Mouse (Mus musculus) neural tube, embryonic 14.5 days (tissue): ENCODE results near the gene Ebf1. TPM values are rescaled to one million over a fixed set of nuclear protein-coding genes. Genes with fewer than 3 reads are reported as not detected.

Source experiments
- ATAC-seq: fragments of 200-750 bp; cut with Nextera tagmentation; 2 replicates; pipeline ENCODE4 v1.8.0; 2017; ENCODE audit warnings: low read depth, mild to moderate bottlenecking, moderate TSS enrichment, moderate library complexity
- H3K27ac ChIP-seq: fragments of 300-500 bp; sonication (generic); 2 replicates; pipeline ENCODE4 v1.5.1; 2014; ENCODE audit warnings: low read depth, mild to moderate bottlenecking, control low read depth, low read length, moderate library complexity, mixed read lengths
- H3K27me3 ChIP-seq: fragments of 300-500 bp; sonication (generic); 2 replicates; pipeline ENCODE4 v1.6.1; 2014; ENCODE audit warnings: low read length; ENCODE audit not compliant: control insufficient read depth, insufficient read depth
- H3K36me3 ChIP-seq: fragments of 300-500 bp; sonication (generic); 2 replicates; pipeline ENCODE4 v1.6.1; 2014; ENCODE audit warnings: low read length, mixed read lengths; ENCODE audit not compliant: control insufficient read depth, insufficient read depth
- H3K4me1 ChIP-seq: fragments of 300-500 bp; sonication (generic); 2 replicates; pipeline ENCODE4 v1.6.1; 2014; ENCODE audit warnings: low read length; ENCODE audit not compliant: control insufficient read depth, insufficient read depth
- H3K4me2 ChIP-seq: fragments of 300-500 bp; sonication (generic); 2 replicates; pipeline ENCODE4 v1.6.1; 2014; ENCODE audit warnings: mild to moderate bottlenecking, low read depth, low read length, control low read depth
- H3K4me3 ChIP-seq: fragments of 300-500 bp; sonication (generic); 2 replicates; pipeline ENCODE4 v1.5.1; 2014; ENCODE audit warnings: low read depth, low read length, control low read depth, mixed read lengths
- H3K9ac ChIP-seq: fragments of 300-500 bp; sonication (generic); replicated peaks from 2 replicates; pipeline ENCODE4 v1.6.1; 2014; ENCODE audit warnings: low read depth, mild to moderate bottlenecking, control low read depth, low read length, mixed read lengths
- H3K9me3 ChIP-seq: fragments of 300-500 bp; sonication (generic); 2 replicates; pipeline ENCODE4 v1.6.1; 2016; ENCODE audit warnings: low read length; ENCODE audit not compliant: control insufficient read depth
- WGBS: fragments of 180-500 bp; shearing (Covaris S2); extraction: QIAGEN DNeasy Blood & Tissue Kit; methylation state at CpG from one replicate; pipeline ENCODE4 v1.1.7; 2014; 5-methylcytosine and 5-hydroxymethylcytosine counted together
- polyA plus RNA-seq: library from polyadenylated mRNA; unstranded; fragments of >200 nt; fragmentation: Nextera tagmentation; extraction: Ambion mirVana; gene quantifications from 2 replicates; pipeline ENCODE4 v1.2.1, GENCODE M21; 2014

Gene Ebf1
- polyA plus RNA-seq, 1 experiment from 2014 or later = 226 TPM

DNA sequence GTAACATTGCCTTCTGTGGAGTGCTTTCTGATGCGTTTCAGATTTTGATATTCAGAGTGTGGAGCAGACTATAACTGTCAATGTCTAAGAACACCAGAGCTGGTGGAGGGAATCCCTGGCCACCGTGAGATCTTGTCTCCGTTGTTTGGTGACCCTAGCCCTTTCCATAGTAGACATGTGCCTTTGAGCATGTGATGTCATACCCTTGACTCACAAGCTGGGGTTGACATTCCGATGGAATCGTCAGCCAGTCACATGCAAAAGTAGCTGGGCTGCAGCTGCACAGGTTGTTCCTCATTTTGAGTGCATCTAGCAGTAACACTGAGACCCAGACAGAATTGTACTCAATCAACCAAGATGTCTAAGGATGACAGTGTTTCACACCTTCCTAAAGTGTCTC, 7.4 kb downstream of the Ebf1 start:
- Histone ChIP-seq H3K9me3 (no peaks in the 10 kb centered on the region), H3K4me1 (peaks cover 36% of the 10 kb centered on the region), H3K4me3 (no peak overlapping the region), H3K27ac (no peak overlapping the region), H3K9ac (no peak overlapping the region), H3K27me3 (no peaks in the 10 kb centered on the region), H3K4me2 (peak overlapping the region; percentile 29), H3K36me3 (no peaks in the 10 kb centered on the region)
- 52% methylated on average over 5 of the region's 5 CpGs for WGBS
- ATAC-seq = no peak

GRCm38 (mm10) chr11:44626065-44626464, 8.9 kb downstream of the Ebf1 start:
- ATAC-seq = peak; percentile 65; the same call in 1 of the 2 replicates
- Histone ChIP-seq H3K27ac (peak overlapping the region; percentile 35; the same call in 1 of the 2 replicates), H3K4me1 (peaks cover 35% of the 10 kb centered on the region)

GRCm38 (mm10) chr11:44628412-44628811, 11.3 kb downstream of the Ebf1 start:
- ATAC-seq = no peak; the same call in 1 of the 2 replicates
- no peak overlapping the region for H3K4me3 ChIP-seq

More at GRCm38 (mm10) chr11:44626065-44626464, 8.9 kb downstream of the Ebf1 start:
- no peaks in the 10 kb centered on the region for H3K27me3 ChIP-seq
- no peaks in the 10 kb centered on the region for H3K9me3 ChIP-seq
- H3K36me3 ChIP-seq = no peaks in the 10 kb centered on the region
- no peak overlapping the region for H3K9ac ChIP-seq
- H3K4me2 ChIP-seq = peak overlapping the region; percentile 29
- H3K4me3 ChIP-seq = peak overlapping the region; percentile 19
- WGBS = 30% methylated on average over 10 of the region's 10 CpGs

GRCm38 (mm10) chr11:44632064-44632968, 15.2 kb downstream of the Ebf1 start:
- no peak for ATAC-seq
- H3K4me1 ChIP-seq = peaks cover 29% of the 10 kb centered on the region
- H3K4me2 ChIP-seq = no peak overlapping the region
- 76% methylated on average over 15 of the region's 15 CpGs for WGBS
- H3K9ac ChIP-seq = no peak overlapping the region
- H3K4me3 ChIP-seq = no peak overlapping the region
- H3K27me3 ChIP-seq = no peaks in the 10 kb centered on the region
- peaks cover 5% of the 10 kb centered on the region; the same call in 1 of the 2 replicates for H3K36me3 ChIP-seq
- H3K9me3 ChIP-seq = no peaks in the 10 kb centered on the region
- no peak overlapping the region for H3K27ac ChIP-seq

More at GRCm38 (mm10) chr11:44628412-44628811, 11.3 kb downstream of the Ebf1 start:
- H3K27ac ChIP-seq = peak overlapping the region; percentile 44; the same call in 1 of the 2 replicates
- H3K27me3 ChIP-seq = no peaks in the 10 kb centered on the region
- H3K4me2 ChIP-seq = no peak overlapping the region
- no peak overlapping the region for H3K9ac ChIP-seq
- H3K36me3 ChIP-seq = peaks cover 2% of the 10 kb centered on the region; the same call in 1 of the 2 replicates
- WGBS = 12% methylated on average over 4 of the region's 4 CpGs
- no peaks in the 10 kb centered on the region for H3K9me3 ChIP-seq
- H3K4me1 ChIP-seq = peaks cover 36% of the 10 kb centered on the region

GRCm38 (mm10) chr11:44633001-44633693, 16.0 kb downstream of the Ebf1 start:
- H3K4me1 ChIP-seq = peaks cover 28% of the 10 kb centered on the region
- peaks cover 8% of the 10 kb centered on the region; the same call in 1 of the 2 replicates for H3K36me3 ChIP-seq
- no peaks in the 10 kb centered on the region for H3K27me3 ChIP-seq
- H3K9me3 ChIP-seq = no peaks in the 10 kb centered on the region
- 0 out of 2 replicates have a peak overlapping the region, but pooled peaks have one; percentile 3 for H3K27ac ChIP-seq
- no peak for ATAC-seq
- H3K4me3 ChIP-seq = no peak overlapping the region
- WGBS = 69% methylated on average over 2 of the region's 2 CpGs
- H3K9ac ChIP-seq = no peak overlapping the region
- H3K4me2 ChIP-seq = no peak overlapping the region

GRCm38 (mm10) chr11:44634552-44635193, 17.6 kb downstream of the Ebf1 start:
- Histone ChIP-seq H3K4me1 (peaks cover 18% of the 10 kb centered on the region), H3K9ac (no peak overlapping the region), H3K4me3 (no peak overlapping the region), H3K27ac (no peak overlapping the region; the same call in 1 of the 2 replicates), H3K36me3 (peaks cover 8% of the 10 kb centered on the region; the same call in 1 of the 2 replicates), H3K4me2 (no peak overlapping the region), H3K27me3 (no peaks in the 10 kb centered on the region), H3K9me3 (no peaks in the 10 kb centered on the region)
- no peak for ATAC-seq
- WGBS = 48% methylated on average over 6 of the region's 6 CpGs

- Histone ChIP-seq H3K4me2 (no peak overlapping the region), H3K36me3 (peaks cover 8% of the 10 kb centered on the region; the same call in 1 of the 2 replicates), H3K27ac (no peak overlapping the region), H3K4me1 (peaks cover 18% of the 10 kb centered on the region), H3K27me3 (no peaks in the 10 kb centered on the region), H3K9ac (no peak overlapping the region), H3K4me3 (no peak overlapping the region), H3K9me3 (no peaks in the 10 kb centered on the region)
- no peak for ATAC-seq
- WGBS = 74% methylated on average over 1 of the region's 1 CpGs
Observed at GRCm38 (mm10) chr11:44636241-44636640, 19.1 kb downstream of the Ebf1 start.

DNA sequence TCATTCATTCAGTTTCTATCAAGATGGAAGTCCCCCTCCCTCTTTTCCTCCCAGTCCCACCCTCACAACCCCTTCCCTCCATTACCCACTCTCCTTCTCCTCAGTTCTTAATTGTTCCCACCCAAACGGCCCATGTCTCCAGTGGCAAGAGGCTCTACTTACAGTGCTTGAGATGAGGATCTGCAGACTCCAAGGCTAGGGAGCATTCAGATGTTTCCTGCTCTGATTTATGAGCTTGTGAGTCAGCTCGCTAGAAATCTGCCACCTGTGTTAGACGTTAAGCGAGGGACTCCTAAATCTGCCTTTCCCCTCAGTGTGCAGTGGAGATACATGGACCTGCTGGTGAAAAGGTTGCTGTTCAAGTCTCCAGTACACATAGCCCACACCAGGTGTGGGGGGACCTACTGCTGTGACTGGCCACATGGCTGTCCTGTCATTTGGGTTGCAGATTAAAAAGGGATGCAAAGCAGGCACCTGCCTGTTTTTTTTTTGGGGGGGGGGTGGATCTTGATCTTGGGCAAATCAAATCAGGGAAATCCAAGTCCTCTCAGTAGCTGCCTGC, 21.2 kb downstream of the Ebf1 start:
- Histone ChIP-seq H3K4me2 (no peak overlapping the region), H3K27ac (no peak overlapping the region), H3K4me3 (no peak overlapping the region), H3K9ac (no peak overlapping the region), H3K27me3 (no peaks in the 10 kb centered on the region), H3K4me1 (peaks cover 7% of the 10 kb centered on the region; the same call in 1 of the 2 replicates), H3K36me3 (peaks cover 7% of the 10 kb centered on the region; the same call in 1 of the 2 replicates), H3K9me3 (no peaks in the 10 kb centered on the region)
- 27% methylated on average over 4 of the region's 4 CpGs for whole genome bisulfite sequencing
- peak; percentile 26; the same call in 1 of the 2 replicates for ATAC-seq
